Mouse (Mus musculus): ENCODE results near the gene Txndc5. TPM values are rescaled to one million over a fixed set of nuclear protein-coding genes. Genes with fewer than 3 reads are reported as not detected.

Gene Txndc5
- 29.6 and 33.4 TPM in 2 replicates for polyA plus RNA-seq (2012; rRNA removed)

GRCm38 (mm10) chr13:38528687-38529294 is at the start of gene Txndc5:
Gene Txndc5, minus strand, starts transcription at chr13:38528824.

Other genes starting within 250 kb of the Txndc5 start
- gene Bmp6, start 183.7 kb downstream of the Txndc5 start, polyA plus RNA-seq (2012; rRNA removed): 0.30 and 0.43 TPM in 2 replicates
- gene Bloc1s5, start 106.3 kb upstream of the Txndc5 start, polyA plus RNA-seq (2012; rRNA removed): 3.4 and 4.0 TPM in 2 replicates
- 21.1 and 22.2 TPM in 2 replicates for gene Eef1e1, start 130.2 kb upstream of the Txndc5 start, polyA plus RNA-seq (2012; rRNA removed)

Data from liver, embryonic 14 days (tissue).